Mouse (Mus musculus) hindlimb bud, embryonic 11.5 days (tissue): ENCODE measurements around the gene Stum.
A peak's percentile ranks its signal among the peaks of the same experiment; 100 is the strongest.
"Not testable (repeated sequence)": the region's sequence is repeated elsewhere in the genome, so short reads cannot be mapped to it uniquely, and the experiment has no call there.

ENCODE experiments used
- DNase-seq: peaks from one replicate; pipeline ENCODE4 v3.0.0-alpha.2; 2012; ENCODE audit warnings: low read depth, low spot score; ENCODE audit errors: extremely low spot score

Gene Stum

DNA sequence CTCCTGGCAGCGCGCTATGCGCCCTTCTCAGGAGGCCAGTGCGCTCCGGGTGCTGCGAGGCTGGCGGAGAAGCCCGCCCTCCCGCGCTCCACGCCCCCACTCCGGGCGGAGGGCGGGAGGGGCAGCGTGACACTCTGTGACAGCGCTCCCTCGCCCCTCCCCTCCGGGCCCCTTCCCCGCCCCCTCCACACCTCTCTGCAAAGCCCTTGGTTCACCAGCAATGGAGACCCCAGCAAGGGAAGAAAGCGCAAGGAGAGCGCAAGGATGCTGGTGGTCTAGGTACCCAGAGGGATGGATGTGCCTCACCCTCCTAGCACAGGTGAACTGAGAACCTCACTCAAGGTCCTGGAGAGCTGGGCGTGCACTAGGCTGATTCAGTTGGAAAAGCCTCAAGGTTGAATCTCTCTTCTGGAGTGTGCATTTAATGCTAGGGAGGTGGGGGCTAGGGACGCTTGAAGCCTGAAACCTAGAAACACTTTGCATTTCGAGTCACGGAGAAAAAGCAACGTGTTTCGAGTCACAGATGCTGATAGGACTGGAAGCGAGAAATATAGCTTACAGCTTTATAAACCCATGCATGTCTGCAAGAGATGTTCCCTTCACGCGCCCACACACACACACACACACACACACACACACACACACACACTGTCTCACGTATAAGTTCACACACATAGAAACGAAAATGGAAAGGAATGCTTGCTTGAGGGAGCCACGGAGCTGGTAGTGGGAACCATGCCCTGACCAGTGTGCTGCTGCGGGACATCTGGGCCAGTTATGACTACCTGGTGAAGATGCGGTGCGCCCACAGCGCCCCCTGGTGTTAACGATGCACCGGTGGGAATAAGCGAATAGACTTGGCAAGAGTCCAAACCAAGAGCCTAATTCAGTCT lies at the start of gene Stum:
TSS of gene Stum (minus strand) at position 106 of the 893 bp plus-strand sequence.
- peak; percentile 56 for DNase-seq

DNA sequence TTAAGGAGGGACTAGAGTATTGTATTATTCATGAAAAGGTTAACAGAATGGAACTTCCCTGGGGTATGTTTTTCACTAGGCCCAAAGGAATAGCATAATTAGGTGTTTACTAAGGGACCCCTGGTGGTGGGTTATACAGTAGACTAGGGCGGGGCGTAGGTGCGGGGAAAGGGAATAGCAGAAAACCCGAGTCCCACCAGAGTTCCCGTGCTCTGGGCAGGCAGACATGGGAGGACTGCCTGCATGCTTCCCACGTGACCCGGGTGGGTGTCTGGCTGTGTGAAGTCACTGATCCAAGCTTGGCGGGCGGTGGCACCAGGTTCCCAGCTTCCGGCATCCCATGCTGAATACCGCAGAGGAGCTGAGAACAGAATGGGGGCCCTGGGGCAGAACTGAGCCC lies 49.4 kb upstream of the Stum start:
- DNase-seq, result no peak

DNA sequence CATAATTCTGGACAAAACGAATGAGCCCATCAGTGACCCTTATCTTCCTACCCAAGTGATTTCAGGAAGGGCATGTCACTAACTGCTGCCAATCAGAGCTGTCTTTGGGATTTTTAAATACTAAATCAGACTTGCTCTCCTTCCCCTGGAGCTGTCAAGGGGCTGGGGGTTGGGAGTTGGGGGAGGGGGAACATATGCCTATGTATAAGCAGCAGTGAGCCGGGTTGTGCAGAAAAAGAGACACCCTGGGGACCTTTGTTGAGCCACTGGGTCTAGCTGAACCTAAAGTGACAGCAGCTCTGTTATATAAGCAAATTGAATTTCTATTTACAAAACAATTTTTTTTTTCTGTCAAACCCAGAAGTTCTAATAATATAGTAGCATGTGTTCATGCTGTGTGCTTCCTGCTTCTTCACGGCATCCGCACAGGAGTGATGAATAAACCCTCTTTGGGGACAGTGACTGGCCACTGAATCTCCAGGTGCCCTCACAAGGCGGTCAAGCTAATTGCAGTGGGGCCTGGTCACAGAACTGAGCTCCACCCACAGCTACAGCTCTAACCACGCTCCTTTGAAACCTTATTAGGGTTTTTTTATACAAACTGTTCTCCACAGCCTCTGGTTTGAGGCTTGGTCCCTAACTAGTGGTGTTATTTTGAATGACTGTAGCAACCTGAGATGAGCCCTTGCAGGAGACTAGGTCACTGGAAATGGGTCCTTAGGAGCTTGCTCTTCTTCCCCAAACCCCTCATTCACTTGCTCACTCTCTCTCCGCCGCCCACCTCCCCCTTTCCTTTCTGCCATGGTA lies 47.4 kb upstream of the Stum start:
- no peak for DNase-seq

DNA sequence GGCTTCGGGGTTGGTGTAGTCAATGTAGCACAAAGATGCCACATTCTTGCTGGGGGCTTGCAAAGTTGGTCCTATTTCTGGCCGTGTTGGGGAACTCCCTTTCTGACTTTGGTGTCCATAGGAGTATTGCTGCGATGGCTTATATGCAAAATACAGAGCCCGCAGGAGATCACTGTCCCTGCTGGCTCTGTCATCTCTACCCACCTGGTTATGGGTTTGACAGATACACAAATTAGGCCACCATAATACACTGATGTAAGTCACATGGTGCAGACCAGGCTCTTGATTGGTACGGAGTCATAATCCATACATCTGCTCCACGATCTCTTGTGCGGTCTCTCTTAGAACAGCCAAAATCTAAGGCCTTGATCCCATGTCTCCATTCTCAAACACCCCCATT lies 46.5 kb upstream of the Stum start:
- no peak for DNase-seq

DNA sequence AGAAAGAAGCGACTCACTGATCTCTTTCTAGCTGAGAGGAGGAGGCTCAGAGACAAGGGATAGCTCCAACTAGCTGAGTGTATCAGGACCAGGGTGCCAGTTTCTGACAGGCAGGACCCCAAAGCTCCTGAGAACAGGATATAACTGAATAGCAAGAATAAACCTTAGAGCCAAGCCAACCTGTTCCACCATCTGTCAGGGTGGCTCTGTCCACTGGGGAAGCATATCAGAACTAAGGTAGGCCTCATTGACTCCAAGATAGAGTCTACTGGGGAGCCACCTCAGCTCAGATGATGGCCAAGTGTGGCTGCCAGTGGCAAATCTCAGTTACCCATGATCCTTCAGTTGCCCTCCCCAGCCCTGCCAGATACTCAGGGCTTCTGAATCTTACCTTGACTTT lies 42.0 kb upstream of the Stum start:
- no peak for DNase-seq

DNA sequence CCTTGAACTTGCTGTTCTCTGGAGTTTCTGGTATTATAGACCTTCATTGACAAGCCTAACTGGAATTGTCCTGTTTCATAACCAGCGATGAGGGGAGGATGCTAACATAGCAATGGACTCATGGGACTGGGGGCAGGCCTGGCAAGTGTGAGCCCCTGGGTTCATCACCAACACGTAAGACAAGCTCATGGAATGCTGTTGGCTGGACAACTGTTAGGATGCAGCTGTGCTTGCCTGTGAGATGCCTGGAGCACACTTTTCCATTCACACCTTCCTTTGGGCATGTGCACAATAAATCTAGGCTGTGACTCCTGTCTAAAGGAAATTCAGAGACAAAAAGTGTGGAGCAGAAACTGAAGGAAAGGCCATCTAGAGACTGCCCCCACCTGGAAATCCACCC lies 40.0 kb upstream of the Stum start:
- DNase-seq, result no peak

DNA sequence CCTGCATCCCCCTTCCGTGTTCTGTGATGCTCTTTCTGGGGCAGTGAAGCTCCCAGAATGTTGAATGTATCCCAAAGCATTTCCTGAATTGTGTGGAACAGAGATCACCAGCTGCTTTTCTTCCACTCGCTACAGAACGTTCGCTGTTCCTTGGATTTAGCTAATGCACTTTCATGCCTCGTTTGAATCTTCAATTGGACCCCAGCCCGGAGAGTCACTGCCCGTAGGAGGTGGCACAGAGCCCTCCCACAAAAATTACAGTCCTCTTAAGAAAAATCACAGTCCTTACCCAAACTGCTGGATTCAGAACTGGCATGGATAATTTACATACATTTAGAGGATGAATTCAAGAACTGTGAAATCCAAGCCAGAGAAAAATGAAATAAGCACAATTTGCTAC lies 36.9 kb upstream of the Stum start:
- DNase-seq, result no peak

DNA sequence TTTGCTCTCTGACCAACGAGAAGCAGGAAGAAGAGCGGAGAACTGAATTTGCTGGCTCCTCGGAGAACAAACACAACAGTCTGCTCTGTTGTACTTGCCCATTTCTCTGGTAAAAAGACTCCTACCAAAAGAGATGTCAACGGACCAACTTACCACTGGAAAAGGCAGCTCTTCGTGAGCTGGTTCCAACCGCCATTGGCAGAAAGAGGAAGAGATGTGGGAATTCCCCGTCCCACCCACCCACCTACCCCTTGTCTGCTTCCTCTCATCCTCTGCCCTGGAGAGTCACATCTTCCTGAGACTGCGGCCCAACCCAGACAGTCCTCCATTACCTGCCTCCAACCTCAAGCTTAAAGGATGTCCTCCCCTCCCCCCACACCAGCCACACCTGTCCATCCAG lies 36.2 kb upstream of the Stum start:
- no peak for DNase-seq

DNA sequence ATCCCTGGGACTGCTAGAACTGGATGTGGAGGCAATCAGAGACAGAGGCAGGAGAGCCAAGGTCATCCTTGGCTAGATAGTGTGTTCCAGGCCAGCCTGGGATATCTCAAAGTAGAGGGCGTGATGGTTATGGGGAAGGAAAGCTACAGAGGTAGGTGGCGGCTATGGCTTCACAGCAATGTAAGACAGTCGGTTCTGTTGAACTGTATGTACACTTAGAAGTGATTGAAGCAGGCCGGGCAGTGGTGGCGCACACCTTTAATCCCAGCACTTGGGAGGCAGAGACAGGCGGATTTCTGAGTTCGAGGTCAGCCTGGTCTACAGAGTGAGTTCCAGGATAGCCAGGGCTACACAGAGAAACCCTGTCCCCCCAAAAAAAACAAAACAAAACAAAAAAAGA lies 35.6 kb upstream of the Stum start:
- not testable (repeated sequence) for DNase-seq

DNA sequence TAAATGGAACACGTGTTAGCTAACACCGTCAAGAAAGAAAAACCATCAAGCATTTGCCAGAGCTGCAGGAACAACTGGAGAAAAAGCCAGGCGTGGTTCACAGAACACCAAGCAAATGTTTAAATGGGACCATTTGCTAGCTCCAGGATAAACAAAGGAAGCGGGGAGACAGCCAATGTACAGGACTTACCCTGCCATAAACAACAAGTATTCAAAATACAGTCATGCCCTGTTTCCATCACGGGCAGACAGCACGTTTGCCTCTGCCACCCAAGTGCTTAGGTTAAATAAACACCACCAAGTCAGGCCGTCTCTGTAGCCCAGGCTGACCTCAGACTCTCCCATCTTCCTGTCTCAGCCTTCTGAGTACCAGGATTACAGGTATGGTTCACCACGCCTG lies 35.1 kb upstream of the Stum start:
- DNase-seq, result no peak

DNA sequence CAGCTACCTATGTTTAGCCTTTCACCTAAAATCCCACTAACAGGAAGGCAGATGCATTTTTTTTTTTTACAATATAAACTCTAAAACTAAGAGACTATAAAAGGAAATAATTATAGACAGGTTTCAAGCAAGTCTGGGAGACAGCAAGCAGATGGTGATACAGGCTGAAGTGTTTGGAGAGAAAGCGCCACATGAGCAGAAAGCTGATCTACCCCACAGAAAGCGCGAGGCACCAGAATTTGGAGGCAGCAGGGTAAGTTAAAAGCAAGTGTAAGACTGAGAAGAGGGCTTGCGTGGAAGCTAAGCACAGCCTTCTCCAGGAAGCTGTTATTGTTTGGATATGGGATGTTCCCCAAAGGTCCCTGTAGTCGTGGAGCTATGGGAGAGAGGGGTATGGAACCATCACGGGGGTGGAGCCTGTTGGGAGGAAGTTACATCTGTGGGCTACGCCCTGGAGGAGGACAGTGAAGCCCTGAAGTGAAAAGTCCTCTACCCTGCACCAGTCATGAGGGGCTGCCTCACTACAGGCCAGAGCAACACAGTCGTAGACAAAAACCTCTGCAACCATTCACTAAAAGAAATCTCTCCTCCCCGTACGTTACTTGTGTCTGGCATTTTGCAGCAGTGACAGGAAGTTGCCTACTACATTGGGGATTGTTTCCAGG lies 34.2 kb upstream of the Stum start:
- DNase-seq, result no peak

DNA sequence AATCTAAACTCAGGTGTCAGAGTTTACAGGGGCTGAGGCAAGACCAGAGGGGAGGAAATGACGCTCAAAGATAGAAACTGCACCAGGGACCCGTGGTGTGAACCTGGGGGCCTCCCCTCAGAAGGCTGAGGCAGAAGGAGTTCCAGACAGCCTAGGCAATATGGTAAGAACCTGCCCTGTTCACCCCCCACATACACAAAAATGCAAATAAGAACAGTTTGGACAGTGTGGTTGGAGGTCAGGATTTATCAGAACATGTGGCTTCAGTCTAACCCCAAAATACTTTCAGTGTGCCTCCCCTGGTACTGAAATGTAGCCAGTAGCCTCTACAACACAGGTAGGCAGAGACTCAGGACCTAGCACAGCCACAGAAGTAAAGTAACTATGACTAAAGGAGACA lies 30.8 kb upstream of the Stum start:
- no peak for DNase-seq

DNA sequence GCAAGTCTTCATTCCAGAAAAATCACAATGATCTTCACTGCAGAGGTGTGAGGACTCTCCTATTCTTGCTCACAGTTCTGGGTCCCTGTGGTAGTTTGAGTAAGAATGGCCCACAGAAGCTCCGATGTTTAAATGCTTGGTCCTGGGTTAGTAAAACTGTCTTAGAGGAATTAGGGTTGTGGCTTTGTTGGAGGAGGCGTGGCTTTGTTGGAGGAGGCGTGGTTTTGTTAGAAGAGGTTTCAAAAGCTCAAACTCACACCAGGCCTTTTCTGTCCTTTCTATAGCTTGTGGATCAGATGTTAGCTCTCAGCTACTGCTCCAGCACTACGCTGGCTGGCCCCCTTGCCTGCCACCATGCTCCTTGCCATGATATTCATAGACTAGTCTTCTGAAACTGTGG lies 27.6 kb upstream of the Stum start:
- DNase-seq, result no peak

DNA sequence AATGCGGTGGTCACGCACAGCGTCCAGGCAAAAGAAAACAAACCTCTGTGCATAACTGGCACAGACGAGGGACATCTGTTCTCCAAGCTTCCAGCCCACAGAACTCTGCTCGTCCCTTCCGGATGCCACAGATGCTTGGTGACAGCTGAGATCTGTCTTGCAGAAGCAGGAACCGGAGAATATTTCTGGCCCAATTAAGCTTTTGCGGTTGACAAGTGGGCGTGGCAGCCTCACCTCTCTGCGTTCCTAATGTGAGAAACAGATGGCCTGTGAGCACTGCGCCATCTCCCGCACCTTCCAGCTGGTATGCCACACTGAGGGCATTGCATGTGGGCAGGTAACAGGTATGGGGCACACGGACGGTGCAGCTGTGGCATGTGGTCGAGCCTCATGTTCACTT lies 27.1 kb upstream of the Stum start:
- DNase-seq, result no peak

DNA sequence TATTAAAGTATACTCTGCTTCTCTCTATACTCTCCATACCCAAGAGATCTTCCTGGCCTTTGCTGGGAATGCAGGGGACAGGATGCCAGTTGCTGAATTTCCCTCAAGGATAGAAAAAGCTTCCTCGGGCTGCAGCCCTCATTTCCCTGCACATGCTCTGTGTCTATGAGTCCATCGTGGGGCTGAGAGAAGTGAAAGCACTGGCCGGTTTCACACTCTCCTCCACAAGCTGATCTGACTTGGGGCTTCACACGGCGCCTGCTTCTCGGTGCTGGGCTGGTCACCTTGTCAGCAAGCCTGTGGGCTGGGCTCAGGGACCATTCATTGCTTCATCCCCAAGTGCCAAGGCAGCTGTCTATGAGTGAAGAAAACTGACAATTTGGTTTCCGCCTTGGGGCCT lies 25.4 kb upstream of the Stum start:
- DNase-seq, result no peak

DNA sequence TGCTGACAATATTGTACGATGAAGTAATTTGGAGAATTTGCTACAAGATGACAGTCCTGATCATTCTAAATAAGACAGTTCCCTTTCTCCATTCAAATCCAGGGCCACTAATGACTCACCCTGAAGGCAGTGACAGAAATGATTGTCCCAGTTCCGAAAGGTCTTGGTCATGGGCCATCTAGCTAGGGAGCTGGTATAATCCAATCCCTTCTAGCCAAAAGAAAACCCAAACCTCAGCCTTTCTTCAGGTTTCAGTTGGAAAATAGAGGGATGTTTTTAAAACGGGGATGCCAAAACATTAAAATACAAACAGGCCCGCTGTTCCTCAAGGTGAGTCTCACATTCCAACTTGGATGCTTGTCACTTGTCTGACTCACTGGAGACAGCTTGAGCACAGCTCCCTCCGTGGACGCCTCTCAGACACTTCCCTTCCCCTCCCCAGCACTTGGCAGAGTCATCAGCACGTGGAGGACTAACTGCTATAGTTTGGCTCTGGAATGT lies 24.0 kb upstream of the Stum start:
- no peak for DNase-seq

DNA sequence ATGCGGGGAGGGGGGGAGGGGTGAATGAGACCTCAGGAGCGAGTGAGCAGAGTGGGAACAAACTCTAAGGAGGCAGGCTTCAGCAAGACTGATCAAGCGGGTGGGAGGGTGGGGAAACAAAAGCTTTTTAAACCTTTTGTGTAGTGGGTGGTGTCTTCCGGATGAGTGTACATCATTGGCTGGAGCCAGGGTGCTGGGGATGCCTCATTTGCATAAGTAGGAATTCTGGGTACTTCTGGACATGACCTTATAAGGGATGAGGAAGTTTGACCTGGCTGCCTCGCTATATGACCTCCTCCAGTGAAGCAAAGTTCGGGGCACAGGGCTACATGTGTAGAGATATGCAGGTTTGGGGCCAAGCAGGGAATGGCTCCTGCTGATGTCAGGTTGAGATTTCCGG lies 23.0 kb upstream of the Stum start:
- DNase-seq, result no peak

DNA sequence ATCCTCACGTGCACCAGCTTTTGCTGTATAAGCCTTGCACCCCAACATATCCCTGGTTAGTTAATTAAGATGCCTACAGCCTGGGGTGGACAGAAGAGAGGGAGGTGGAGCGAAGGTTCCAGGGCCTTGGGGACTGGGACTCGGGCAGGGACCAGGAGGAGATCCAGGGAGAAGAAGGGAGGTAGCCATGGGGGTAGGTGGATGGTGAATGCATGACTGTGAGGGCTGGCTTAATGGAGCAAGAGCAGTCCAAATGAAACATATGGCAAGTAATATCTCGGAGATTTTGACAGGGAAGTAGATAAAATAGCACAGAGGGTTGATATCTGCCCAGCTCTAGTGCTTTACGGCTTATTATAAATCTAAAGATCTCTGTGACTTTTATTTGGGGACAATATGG lies 21.6 kb upstream of the Stum start:
- no peak for DNase-seq

DNA sequence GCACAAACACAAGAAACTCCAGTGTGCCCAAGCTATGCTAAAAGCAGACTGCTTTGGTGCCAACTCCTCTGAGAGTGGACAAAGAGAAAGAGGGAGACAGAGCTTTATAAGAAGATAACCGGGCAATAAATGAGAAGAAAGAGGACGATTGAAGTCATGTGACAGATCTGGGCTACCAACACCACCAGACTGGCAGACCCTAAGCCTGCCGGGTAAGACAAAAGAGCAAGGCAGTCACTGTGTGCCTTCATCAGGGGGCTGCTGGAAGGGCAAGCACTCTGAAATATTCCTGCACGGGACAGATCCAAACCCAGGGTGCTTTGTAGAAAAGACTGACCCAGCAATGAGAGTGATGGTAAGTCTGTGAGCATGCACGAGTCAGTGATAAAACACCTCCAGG lies 20.2 kb upstream of the Stum start:
- no peak for DNase-seq

DNA sequence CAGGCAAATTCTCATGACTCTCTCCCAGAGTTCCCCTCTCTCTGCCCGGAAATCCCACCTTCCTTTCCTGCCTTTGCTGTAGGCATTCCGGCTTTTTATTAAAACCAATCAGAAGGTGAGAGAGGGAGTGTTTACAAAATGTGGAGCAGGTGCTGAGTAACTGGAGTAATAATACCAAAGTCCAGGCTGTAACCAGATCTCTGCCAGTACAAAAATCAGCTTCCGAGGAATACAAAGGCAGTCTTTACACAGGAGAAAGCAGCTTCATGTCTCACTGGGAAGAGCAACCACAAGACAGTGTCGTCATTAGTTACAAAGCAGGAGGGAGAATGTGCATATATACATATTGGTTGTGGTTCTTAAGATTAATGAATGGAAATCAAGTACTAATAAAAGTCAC lies 19.3 kb upstream of the Stum start:
- DNase-seq, result no peak

DNA sequence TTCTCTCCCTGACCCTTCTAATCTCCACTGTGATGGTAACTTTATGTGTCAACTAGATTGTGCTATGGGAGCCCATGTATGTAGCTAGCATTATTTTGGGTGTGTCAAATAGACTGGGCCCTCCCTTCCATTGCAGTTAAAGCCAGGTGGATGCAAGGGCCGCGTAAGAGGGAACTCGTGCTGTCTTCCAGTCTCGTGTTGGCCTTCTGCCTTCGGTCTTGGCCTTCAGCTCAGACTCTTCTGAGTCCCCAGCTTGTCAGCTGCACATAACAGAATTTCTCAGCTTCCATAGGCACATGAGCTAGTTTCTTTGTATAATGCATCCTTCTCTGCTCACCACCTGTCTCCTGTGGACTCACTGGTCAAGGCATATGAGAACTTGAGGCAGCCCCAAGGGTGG lies 17.3 kb upstream of the Stum start:
- DNase-seq, result no peak

DNA sequence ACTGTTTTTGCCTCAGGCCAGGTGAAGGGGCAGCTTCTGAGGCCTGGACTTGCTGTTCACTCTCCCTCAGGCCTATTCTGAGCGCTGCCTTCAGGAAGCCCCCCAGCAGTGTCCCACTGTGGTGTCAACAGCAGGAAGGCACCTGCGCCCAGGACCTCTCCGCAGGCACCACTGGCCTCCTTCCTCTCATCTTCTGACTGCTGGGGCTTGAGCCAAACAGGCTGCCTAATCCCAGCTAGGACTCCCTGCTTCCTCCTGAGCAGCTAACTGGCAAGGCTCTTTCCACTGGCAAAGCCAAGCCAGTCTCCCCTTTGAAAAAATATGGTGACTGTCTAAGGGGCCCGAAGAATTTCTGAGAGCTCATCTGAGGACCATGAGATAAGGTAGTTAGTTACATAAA lies 16.9 kb upstream of the Stum start:
- no peak for DNase-seq
